Mouse (Mus musculus) embryonic fibroblast, embryonic 13.5 days (primary cell): ENCODE results near the gene Gm48552.

ENCODE experiments used
- CTCF ChIP-seq: IDR thresholded peaks from 2 replicates; pipeline ENCODE4 v1.5.1; 2011; ENCODE audit warnings: mild to moderate bottlenecking, control low read depth, low read length, moderate library complexity, borderline replicate concordance; ENCODE audit not compliant: insufficient read depth
- POLR2A ChIP-seq: IDR thresholded peaks from 2 replicates; pipeline ENCODE4 v1.6.1; 2011; ENCODE audit warnings: low read depth, mild to moderate bottlenecking, control low read depth, low read length, moderate library complexity

DNA sequence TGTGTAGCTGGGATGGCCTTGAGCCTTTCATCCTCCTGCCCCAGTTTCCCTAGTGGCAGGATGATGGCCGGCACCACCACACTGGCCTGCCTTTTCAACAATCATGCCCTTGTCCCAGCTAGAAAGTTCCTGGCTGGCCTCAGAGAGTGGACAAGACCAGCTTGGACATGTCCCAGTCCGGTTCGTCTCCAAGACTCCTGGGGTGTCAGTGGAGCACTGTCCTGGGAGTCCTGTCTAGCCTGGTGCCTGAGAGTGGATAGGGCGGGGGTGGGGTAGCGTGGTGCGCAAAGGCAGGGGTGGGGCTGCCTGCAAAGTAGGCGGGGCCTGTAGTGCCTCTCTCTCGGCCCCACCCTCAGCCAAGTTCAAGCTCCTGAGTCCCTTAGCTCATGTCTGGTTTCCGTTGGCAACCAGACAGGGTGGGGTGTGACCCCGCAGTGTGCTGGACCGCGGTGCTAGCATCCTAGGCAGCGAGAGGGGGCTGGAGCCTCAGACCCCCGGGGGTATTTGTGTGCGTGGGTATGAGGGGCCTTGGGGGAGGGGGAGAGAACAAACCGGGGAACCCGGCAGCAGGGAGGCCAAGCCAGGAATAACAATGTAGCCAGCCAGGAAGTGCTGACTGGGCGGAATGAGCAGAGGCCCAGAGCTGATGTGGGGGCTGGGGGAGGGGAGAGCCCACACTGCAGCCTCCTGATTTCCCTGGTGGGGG lies 12.9 kb downstream of the Gm48552 start:
- TF ChIP-seq CTCF (no peak), POLR2A (peak; percentile 56)
